Mouse (Mus musculus): ENCODE results near the gene Entpd7.

DNA sequence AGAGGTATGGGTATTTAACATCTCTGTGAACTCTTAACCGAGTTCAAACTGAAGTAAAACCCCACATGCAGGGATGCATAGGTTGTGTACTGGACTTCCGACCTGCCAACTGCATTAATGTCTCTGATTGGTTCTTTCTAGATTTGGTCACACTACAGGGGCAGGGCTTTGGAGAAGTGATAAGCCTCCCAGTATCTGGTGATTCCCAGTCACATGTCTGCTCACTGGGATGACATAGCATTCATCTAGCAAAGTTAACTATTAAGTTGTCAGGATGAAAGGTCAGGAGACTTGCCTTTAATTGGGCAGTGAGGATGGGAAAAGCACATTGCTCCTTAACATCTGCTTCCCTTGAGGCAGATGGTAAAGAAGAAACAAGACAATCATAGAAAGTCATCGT is 92.5 kb downstream of the Entpd7 start, which contains the start of gene Abcc2:
- TF ChIP-seq CTCF (conservative IDR thresholded peaks at IDR 0.05; ENCODE audit: low read length) = no peak
- TF ChIP-seq POU5F1 (IDR thresholded peaks at IDR 0.05; ENCODE audit: borderline replicate concordance, low read length) = no peak
- TF ChIP-seq NANOG (IDR thresholded peaks at IDR 0.05; ENCODE audit: borderline replicate concordance, low read length) = no peak

Data from E14TG2a.4 (cell line).